Mouse (Mus musculus): ENCODE results near the gene Scly.
A peak's percentile ranks its signal among the peaks of the same experiment; 100 is the strongest.

Scly gene

DNA sequence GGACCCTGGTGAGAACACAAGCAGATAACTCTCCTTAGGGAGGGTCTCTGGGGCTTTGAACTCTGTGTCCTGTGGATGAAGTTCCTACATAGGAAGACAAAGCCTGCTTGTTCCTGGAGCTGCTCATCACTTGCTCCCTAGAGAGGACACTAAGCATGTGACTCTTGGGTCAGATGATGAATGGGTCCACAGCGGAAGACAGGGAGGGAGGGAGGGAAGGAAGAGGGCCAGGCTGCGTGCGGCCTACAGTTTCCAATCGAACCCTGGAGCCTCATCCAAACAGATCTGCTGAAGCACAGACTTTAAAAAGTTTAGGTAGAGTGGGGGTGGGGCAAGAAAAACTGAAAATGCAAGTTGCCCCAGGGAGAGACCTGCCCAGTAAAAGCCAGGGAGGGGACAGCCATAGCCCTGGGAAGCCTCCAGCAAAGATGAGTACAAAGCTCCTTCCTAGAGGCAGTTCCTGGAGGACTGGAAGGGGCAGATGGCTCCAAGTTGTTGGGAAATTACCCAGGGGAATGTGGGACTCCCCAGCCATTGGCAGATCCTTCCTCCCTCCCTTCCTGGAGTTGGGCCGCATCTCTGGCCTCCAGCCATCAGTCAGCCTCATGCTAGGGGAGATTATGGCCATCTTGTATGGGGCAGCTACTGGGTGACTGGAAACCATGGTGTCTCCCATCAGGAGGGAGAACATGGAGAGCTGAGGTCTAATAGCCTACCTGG, 1.7 kb downstream of the Scly start:
- peak in 1 of 2 experiments; percentile 50 for DNase-seq (ENCODE audit: low spot score in 2 of 2)

GRCm38 (mm10) chr1:91301206-91301920, 3.2 kb downstream of the Scly start:
- no peak for DNase-seq (ENCODE audit: low spot score in 2 of 2)

DNA sequence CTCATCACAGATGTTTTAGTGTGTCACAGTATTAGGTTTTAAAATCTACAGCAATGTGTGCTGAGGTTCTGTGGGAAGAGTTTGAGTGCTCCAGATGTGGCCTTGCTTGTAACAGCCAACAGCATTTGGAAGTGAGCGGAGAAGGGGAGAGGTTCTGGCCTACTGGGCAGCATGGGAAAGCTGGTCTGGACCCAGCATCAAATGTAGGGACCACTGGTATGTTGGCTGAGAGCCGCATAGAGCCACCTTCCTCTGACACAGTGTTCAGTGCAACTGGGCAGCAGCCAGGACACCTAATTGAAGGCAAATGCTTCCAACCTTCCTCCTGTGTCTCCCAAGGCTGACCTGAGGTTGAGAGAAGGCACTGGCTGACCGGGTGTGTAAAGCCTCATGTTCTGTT, 3.9 kb downstream of the Scly start:
- DNase-seq (ENCODE audit: low spot score in 2 of 2), result no peak

DNA sequence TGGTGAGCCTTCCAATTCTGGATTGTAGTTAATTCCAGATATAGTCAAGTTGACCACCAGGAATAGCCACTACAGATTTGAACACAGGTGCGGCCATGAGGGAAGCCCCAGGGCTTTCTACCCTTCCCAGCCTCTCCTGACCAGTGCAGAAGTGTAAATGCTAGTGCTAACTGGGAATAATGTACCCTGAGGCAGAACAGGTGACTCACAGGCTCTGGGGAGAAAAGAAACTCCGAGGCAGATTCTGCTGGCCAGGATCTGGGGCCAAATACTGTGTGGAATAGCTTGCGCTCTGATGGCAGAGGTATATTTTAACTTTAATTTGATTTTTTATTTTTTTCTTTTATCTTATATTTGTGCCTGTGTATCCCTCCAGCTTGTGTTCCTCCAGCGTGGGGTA, 6.5 kb downstream of the Scly start:
- DNase-seq (ENCODE audit: low spot score in 2 of 2), result no peak

DNA sequence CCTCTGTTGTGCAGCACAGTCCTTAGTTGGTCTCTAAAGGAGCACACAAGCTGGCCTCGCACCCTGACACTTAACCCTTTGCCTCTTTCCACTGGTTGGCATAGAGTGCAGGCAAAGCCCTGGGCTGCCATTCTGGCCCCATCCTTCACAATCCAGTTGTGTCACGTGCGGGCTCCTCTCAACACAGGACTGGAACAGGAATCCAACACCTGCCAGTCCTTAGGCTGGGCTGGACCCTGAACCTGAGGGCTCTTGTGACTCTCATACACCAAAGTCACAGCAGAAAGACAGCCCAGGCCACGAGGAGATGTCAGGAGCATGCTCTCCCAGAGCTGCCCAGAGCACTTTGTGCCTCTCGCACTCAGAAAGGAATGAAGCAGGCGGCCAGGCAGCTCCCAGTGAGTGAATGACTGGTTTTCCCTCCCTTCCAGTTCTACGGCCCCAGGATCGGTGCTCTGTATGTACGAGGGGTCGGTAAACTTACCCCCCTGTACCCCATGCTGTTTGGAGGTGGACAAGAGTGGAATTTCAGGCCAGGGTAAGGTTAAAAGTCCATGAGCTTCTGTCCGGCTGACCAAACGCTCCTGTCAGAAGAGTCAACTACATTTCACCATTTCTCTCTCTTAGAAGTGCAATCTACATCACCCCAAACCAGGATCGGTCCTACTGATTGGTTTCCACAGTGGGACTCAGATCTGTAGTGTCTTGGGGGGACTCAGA, 11.4 kb downstream of the Scly start:
- no peak for DNase-seq (ENCODE audit: low spot score in 2 of 2)

DNA sequence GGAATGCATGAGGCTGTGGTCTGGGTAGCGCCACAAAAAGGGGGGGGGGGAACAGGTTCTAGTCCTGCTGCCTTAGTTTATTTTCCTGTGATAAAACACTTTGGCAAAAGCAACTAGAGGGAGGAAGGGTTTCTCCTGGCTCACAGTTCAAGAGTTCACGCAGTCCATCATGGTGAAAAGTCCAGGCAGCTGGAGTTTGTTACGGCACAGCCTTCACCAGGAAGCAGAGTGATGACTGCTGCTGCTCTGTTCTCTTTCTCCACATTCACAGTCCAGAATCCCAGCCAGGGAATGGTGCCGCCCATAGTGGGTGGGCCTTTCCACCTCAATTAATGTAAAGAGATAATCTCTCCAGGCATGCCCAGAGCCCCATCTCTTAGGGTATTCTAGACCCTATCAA, 14.1 kb downstream of the Scly start:
- DNase-seq (ENCODE audit: low spot score in 2 of 2), result no peak

- no peak for DNase-seq (ENCODE audit: low spot score in 2 of 2)
Observed at GRCm38 (mm10) chr1:91313251-91313650, 15.1 kb downstream of the Scly start.

DNA sequence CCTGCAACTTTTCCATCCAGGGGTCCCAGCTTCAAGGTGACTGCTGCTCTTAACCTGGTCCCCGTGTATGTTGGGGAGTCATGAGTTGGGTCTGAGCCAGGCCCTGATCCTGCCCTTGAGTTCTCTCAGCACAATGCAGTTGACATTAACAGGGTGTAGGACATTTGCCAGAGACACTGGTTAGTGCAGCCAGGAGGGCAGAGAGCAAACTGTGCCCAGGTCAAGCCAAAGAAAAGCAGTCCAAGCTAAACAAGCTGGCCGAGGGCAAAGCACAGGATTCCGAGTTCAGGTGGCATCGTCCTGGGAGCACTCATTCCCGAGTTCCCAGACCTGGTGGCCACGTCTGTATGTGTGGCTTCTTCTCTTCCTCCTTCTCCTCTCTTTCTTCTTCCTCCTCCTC, 19.5 kb downstream of the Scly start:
- DNase-seq (ENCODE audit: low spot score in 2 of 2), result no peak

DNA sequence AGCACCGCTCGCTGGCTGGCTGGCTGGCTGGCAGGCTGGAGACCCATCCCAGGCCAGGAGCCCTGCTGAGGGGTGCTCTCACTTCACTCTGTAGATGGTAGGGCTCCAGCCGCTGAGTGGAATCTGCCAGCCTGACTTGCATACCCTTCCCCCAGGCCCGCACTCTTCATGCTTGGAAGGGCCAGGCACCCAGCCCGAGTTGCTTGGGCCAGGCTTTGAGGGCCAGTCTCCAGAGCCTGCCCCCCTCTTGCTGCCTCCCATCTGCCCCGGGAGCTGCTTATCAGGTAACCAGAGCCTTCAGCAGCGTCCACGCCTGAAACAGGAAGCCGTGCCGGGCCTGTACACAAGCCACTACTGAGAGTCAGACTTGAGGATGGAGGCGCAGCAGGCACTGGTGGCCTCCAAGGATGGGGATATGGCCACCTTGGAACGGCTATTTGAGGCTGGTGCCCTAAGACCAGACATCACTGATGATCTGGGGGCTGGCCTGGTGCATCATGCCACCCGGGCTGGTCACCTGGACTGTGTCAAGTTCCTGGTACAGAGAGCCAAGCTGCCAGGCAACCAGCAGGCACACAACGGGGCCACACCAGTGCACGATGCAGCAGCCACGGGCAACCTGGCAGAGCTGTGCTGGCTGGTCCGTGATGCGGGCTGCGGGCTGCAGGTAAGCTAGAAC, 23.8 kb downstream of the Scly start, which contains the start of gene Espnl:
Espnl (plus strand) TSS at position 316 of the 679 bp plus-strand sequence.
- DNase-seq (ENCODE audit: low spot score in 2 of 2), result no peak

DNA sequence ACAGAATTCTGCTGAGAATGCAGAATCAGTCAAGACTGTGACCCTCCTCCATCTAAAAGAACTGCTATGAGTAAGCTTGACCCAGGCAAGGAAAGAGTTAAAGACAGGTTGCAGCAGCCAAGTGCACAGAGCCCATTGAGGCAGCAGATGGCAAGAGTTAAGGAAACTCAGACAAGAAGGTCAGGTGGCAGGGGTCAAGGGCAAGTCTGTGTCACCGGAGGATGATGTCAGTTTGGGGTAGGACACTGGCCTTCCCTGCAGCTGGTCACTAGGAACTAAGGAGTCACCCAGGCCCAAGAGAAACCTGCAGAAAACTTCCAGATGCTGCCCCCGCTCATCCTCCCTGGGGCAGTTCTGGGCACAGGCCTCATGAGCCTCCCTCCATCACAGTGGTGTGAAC, 26.5 kb downstream of the Scly start:
- DNase-seq (ENCODE audit: low spot score in 2 of 2), result no peak

DNA sequence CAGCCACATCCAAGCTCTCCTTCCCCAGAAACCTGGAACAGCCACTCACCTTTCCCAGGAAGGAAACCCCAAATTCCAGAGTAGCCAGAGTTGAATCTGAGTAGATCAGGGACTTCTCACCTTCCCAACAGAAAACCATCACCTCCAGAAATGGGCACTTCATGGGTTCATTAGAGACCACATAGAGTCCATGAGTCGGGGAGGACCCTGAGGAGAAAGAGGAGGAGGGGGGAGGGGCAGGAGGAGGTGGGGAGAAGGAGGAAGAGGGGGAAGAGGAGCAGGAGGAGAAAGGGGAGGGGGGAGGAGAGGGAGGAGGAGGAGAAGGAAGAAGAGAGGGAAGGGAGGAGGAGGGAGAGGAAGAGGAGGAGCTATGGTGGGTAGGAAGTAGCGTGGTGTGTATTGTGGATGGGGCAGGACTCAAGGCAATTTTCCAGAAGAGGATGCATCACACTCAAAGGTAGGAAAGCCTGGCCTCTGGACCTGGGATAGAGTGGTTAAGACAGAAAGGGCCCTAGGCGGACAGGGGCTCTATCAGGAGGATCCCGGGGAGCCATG, 27.4 kb downstream of the Scly start:
- no peak for DNase-seq (ENCODE audit: low spot score in 2 of 2)

DNA sequence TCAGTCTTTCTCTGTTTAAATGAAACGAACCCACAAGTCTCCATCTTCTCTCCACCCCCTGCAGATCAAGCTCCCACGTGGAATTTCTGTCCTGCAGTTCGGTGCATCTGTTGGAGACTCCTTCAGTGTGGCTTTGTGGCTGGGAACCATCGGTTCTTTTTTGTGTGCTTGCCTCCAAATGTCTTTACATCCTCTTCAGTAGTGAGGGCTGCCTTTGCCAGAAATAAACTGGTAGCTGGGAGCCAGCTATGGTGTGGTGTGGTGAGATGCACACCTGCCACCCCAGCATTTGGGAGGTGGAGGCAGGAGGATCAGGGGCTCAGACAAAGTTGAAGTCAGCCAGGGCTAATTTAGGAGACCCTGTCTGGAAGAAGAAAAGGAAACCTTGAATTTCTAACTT, 34.0 kb downstream of the Scly start:
- no peak for DNase-seq (ENCODE audit: low spot score in 2 of 2)

- no peak for DNase-seq (ENCODE audit: low spot score in 2 of 2)
Observed at GRCm38 (mm10) chr1:91333582-91333981, 35.4 kb downstream of the Scly start.

DNA sequence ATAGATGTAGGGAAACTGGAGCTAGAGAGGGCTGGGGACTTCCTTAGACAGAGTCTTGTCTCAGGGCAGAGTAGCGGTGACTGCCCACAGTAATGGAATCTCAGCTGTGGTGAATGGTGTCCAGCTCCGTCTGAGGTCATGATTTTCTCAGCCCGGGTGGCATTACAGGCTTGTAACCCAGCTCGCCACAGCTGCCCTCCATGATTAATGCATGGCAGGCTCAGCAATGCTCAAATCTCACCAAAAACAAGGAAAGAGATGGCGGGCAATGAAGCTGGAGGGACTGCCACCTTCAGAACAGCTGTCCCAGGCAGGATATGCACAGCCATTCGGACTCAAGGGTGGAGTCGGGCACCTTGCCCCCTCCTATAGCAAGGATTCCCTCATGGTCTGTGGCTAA, 39.2 kb downstream of the Scly start:
- DNase-seq (ENCODE audit: low spot score in 2 of 2), result no peak

DNA sequence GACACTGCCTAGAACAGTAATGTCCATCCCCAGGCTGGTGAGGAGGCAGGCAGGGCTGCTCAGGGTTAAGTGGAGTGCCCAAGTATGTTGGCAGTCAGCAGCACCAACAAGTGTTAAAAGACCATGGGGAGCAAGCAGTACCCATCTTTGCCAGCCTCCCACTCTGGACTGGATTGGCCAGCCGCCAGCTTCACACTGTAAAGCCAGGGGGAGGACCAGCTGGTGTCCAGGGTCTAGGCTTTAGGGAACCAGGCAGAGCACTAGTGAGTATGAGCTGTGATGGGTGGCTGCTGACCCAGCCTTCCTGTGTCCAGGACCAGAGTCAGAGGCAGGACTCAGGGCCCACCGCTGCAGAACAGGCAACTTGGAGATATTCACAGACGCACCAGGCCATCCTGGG, 45.9 kb downstream of the Scly start:
- DNase-seq (ENCODE audit: low spot score in 2 of 2), result no peak

DNA sequence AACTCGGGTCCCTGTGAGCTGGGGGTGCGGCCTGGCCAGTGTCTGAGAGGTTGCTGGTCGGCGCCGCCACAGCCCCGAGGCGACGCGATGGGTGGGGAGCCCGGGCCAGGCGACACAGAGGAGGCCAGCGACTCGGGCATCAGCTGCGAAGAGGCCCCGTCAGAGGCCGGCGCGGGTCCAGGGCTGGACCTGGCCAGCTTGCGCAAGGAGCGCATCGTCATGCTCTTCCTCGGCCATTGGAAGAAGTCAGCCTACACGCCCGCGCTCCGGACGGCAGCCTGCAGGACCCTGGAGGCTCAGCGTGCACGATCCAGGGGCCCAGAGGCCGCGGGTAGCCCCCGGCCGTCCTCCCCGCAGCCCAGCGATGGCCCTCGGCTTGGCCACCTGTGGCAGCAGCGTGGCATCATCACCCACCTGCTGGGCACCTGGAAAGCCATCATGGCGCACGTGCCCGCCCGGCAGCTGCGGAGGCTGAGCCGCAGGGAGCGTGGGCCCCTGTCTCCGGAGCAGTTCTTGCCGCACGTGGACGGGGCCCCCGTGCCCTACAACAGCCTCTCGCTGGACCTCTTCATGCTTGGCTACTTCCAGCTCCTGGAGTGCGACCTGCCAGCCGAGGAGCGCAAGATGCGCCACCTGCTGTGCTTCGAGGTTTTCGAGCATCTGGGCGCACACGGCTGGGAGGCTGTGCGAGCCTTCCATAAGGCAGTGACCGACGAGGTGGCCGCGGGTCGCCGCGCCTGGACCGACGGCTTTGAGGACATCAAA, 47.0 kb downstream of the Scly start:
- DNase-seq (ENCODE audit: low spot score in 2 of 2), result no peak

- peak; percentile 46 to 50 for DNase-seq (ENCODE audit: low spot score in 2 of 2)
Observed at GRCm38 (mm10) chr1:91346892-91347291, 48.8 kb downstream of the Scly start.

DNA sequence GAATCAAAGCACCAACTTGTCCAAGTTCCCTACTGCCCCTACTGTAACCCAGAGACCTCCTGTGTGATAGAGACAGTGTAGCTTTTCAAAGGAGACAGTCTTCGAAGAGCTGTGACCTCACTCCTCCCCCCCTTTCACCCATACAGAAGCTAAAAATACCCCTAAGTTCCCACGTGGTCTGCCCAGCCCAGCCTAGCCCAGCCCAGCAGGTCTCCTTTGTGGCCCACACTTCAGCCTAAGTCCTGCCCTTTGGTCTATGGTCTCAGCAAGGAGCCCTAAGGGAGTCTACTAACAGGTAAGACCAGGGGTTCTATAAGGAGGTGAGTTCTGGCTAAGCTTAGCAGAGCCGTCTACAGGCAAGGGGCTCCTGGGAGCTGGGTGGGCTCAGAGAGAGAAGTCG, 52.7 kb downstream of the Scly start, which contains the start of gene Klhl30:
Klhl30 (plus strand) TSS at position 176 of the 400 bp plus-strand sequence.
- no peak for DNase-seq (ENCODE audit: low spot score in 2 of 2)

GRCm38 (mm10) chr1:91351249-91351648, 53.1 kb downstream of the Scly start:
- no peak for DNase-seq (ENCODE audit: low spot score in 2 of 2)

GRCm38 (mm10) chr1:91352277-91352676, 54.1 kb downstream of the Scly start:
- DNase-seq (ENCODE audit: low spot score in 2 of 2), result no peak

- no peak for DNase-seq (ENCODE audit: low spot score in 2 of 2)
Observed at GRCm38 (mm10) chr1:91356105-91356504, 58.0 kb downstream of the Scly start.
